Mouse (Mus musculus): ENCODE measurements around the gene Plekhg3.

The Plekhg3 gene

DNA sequence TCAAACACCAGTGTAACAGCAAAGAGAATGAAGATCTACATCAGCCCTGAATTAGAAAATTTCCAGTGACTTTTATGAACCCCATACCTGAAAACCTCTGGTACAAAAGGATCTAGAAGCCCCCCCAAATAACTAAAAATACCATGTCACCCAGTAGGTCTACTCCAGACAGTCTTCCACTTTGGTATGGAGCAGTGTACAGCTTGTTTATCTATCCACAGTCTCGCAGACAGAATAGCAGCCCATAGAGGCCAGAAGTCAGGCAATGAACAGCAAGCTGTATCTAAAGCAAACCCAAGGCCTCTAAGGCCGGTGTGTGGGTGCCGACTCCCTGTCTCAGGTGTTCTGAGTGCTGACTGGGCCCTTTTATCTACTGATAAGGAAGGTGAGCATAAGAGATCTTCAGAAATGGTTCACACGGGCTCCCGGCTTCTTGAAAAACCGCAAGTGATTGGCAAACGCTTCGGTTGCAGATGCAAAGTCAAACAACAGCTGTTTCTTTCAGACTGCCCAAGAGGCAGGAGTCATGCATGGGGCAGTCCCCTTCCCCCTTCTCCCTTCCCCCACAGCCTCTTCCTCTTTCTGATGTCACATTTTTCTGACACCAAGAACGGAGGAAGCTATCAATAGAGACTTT is 3.3 kb upstream of the Plekhg3 start:
- DNase-seq (ENCODE audit: low read depth, low spot score) = no peak

DNA sequence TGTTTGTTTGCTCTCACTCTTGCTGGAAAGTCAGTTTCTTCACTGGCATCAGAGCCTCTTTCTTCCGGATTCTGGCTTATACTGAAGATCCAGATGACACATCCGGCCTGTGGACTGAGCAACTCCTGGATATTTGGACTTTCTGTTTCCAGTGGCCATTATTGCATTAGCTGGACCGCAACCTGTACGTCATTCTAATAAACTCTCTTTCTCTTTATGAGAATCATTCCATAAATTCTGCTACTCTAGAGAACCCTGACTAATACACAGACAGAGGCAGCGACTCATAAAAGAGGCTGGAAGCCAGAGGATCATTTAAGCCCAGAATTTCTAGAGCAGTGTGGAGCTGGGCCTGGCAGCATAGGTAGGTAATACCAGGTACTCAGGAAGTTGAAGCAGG is 1.9 kb upstream of the Plekhg3 start:
- DNase-seq (ENCODE audit: low read depth, low spot score) = no peak

DNA sequence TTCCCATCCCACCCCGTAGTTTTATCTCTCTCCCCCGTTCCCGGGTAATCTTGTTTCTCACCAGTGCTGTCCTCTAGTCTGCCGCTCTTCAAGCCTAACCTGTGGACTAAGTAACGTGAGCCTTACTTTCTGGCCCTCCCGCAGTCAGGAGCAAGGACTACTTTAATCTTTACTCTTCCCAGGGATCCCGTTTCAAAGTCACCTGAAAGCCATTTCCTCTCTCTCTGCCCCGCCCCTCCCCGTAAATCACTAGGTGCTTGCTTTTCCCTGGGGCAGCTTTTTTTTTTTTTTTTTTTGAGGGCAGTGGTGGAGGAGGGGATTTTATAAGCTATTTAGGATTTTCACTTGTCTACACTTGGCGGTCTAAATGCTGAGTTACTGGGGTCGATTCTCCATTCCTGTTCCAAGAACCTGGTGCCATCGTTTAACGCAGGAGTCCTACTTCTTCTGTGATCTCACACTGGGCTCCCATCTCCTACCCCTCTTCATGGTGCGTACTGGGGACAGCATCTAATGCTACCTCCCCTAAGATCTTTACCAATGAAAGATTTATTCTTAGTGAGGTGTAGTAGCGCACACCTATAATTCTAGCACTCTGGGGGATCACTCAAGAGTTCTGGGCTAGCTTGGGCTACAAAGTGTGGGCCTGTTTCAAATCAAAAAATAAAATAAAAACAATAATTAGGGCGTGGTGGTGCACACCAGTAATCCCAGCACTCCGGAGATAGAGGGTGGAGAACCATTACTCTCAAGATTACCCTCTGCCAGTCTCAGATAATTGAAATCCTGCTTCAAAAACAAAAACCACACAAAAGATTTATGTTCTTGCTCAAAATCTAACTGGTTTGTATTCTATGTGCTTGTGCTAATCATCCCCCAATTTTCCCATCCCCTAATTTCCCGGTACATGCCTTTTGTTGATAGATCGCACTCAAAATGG is 1.6 kb downstream of the Plekhg3 start:
- DNase-seq (ENCODE audit: low read depth, low spot score) = peak; percentile 91

DNA sequence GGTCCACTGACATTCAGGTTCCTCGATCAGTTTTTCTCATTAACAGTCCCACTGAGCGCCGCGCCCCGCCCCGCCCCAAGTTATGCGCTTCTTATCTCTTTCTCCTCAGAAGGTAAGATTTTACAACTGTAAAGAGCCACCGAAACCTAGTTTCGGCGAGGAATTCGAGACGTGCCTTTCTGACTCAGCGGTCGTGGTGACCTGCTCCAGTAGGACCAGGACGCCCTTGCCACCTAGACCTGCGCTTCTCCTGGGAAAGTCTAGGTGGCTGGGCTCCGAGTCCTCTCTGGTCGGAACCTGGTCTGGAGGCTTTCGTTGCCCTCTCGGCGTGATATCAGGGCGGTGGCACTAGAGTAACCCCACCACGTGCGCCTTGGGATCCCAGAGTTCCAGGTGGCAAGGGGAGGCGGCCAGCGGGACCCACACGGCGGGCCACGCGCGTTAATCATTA is 2.3 kb downstream of the Plekhg3 start:
- DNase-seq (ENCODE audit: low read depth, low spot score) = peak; percentile 81

DNA sequence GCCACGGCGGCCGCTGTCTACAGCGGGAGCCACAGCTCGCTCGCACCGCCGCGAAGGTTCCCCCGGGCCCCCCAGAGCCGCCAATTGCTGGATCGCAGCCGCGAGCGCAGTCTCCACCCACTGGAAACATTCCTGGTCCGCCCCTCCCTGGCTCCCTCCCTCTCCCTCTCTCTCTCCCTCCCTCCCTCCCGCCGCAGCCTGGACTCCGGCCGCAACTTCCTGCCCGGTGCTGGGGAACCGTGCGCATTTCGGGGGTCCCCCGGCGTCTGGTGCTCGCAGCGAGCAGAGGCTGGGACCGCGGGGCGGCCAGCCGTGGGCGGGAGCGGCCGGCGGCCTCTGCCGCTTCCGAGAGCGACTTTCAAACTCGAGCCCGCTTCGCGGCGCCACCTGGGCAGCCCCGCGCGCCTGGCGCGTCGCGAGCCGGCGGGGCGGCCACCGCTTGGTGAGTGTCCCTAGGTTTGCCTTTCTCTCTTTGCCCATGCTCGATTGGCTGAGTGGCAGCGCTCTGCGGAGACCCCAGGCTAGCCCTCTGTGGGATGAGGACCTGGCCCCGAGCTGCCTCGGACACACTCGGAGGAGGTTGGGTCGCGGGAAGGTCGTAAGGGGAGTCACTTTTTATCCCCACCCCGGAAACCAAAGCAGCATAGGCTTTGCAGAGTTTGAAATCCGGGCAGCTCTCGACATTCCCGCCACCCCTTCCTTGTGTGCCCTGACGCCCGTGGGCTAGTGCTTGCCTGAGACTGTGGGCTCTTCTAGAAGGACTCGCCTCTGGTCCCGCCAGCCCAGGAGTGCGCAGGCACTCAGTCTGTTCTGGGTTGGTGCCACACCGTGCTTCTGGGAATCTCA is 2.9 kb downstream of the Plekhg3 start:
- peak; percentile 92 for DNase-seq (ENCODE audit: low read depth, low spot score)

DNA sequence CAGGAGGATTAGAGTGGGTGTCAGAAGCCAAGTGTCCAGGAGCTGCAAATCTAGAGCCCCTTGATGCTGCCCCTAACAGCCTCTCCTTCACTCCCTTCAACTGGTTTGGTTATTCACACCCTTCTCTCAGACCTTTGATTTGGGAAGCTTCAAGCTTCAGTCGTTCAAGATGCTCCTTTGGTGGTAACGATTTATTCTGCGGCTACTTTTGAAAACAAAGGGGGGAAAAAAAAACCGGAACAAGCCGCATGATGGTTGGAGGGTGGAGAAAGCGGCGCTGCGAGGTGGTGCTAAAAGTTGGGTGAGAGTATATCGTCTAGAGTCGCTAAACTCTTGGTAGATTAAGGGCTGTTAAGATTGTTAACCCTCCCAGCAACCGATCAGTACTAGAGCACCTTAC is 3.5 kb downstream of the Plekhg3 start:
- no peak for DNase-seq (ENCODE audit: low read depth, low spot score)

DNA sequence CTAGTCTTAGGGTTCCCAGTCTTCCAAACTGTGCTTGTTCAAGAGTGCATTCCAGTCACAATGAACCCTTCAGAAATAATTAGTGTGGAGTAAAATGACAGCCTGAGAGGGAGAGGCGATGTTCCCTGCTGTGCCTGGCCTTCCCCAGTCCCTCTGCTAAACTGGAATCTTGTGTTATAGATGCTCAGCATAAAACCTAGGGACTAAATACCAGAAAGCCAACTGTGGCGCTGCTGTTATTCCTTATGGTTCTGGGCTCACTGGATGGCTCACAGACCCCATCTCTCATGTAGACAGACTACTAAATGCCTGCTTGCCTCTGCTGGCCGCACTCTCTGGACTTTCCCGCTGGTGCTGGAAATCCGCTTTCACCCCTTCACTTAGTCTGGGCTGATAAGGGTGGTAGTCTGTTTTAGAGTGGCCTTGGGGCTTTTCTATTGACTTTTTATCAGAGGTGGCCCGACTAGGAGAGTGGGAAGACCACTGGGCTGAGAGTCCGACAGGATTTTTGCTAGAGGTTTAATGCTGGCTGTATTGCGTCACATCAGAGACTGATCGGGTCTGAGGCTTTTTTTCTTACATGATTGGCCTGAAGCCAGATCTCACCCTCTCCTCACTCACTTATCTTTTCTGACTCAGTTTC is 4.1 kb downstream of the Plekhg3 start:
- peak; percentile 36 for DNase-seq (ENCODE audit: low read depth, low spot score)

DNA sequence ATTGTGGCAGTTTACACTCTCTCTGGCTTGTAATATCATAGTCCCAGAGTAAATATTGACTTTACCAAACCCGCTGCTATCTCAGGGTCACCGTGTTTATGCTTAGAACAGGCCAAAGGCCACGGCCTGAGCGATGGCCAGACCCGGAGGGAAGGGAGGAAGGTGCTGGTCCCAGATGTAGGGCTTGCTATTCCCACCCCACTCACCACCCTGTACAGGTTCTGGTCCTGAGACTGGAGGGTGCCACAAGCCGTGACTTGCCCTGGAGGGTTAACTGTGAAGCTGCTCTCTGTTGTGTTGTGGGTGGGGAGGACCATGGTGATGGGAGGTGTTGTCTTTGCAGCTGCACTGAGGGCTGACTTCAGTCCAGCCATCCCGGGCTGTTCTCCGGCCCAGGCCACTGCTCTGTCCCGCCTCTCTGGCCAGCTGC is 4.8 kb downstream of the Plekhg3 start:
- no peak for DNase-seq (ENCODE audit: low read depth, low spot score)

DNA sequence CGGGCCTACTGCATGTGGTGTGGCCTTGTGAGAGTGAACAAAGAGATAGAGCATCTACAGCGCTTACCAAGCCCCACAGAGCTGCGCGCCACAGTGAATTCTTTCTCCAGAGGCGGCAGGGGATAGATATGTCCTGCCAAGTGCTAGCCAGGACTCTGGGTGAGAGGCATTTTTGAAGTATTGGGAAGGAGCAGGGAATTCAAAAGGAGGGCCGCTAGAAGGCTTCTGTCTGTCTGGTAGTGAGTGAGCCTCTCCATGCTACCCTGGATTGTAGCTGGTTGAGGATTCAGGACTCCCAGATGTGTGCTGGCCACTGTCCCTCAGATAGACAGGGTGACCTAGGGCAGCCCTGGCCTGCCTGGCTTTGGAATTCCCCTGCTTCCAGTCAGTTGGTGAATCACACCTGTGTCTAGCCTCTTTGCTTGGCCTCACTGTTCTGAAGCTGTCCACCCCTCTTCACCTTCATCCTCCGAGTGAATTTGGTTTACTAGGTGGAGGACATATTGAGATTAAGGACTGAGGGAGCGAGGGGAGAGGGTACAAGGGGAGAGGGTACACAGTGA is 6.0 kb downstream of the Plekhg3 start:
- DNase-seq (ENCODE audit: low read depth, low spot score) = no peak

DNA sequence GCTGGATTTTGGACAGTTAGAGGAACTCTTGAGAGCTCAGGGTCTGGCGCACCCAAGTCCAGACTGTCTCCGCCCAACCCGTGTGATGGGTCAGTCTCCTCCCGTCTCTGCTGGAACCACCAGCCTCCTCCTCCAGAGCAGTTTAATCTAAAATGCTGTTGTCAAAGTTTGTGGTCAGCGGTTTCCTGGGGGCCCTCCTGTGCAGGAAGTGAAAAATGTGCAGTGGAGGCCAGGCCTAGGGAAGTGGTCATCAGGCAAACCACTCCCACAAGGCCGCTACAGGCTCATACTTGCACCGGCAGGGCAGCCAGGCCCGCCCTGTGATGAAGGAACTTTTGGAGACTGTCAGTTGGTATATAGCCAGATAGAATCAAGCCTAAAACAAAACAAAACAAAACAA is 6.7 kb downstream of the Plekhg3 start:
- no peak for DNase-seq (ENCODE audit: low read depth, low spot score)

DNA sequence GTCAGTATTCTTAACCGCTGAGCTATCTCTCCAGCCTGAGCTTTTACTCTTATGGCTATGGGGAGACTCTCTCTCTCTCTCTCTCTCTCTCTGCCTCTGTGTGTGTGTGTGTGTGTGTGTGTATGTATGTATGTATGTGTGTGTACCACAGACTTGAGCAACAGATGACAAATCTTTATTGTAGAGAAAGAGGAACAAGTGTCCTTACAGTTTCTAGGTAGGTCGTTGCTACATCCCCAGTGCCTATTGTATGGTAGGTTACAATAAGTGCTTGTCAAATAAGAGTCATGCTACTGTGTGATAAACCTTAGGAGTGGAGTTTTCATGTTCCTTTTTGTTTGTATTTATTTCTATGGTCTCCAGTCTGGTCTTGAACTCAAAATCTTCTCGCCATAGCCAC is 9.5 kb downstream of the Plekhg3 start:
- DNase-seq (ENCODE audit: low read depth, low spot score) = no peak

DNA sequence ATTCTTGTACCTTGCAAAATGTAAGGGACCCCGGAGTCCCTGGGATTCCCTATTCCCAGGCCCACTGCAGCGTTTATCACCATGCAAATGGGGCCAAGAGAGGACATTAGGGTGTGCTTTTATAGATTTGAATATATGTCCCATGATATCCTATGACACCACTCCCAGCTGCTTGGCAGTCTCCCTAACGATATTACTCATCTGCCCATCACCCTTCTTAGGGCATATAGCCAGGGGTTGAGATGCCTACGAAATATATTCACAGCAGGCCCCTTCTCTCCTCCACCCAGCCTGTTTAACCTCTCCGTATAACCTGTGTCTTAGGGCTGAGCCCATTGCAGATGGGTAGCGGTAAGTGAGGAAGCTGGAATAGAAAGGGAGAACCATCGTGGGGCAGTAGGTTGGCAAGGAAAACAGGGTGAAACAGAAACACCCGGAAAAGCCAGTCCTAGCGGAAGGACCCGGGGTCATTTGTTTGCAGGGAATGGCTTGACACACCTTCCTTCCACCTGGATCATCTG is 10.1 kb downstream of the Plekhg3 start:
- DNase-seq (ENCODE audit: low read depth, low spot score) = no peak

DNA sequence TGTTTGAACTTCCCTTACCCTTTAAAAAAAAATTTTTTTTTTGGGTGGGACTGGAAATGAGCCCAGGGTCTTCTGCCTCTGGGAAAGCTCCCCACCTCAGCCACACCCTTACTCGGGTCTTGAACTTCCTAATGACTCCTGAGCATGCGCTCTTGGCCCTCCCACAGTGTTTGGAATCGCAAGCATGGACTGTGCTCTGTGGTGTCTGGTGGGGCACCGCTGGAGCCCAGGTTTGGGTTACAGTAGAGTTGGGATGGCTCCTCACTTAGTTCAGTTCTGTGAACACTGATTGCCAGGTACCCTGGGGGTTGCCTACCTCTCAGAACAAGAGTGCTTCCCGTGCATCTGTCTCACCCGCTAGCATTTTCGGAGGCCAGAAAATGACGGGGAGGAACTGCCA is 10.8 kb downstream of the Plekhg3 start:
- peak; percentile 83 for DNase-seq (ENCODE audit: low read depth, low spot score)

DNA sequence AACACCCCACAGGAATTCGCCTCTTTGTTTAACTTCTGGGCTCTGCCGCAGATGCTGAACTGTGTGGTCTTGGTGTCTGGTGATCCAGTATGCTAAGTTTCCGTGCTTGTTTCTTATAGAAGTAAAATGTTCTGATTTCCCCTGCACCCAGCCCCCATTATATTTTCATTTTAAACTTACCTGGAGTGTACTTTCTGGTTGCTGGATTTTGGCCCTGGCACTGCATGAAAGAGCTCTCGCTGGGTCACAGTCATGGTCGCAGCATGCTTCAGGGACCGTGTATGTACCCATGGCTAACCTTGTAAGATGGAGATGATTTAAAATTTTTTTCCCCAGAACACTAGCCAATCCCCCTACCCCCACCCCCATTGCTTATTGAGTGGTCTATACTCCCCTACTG is 11.2 kb downstream of the Plekhg3 start:
- no peak for DNase-seq (ENCODE audit: low read depth, low spot score)

DNA sequence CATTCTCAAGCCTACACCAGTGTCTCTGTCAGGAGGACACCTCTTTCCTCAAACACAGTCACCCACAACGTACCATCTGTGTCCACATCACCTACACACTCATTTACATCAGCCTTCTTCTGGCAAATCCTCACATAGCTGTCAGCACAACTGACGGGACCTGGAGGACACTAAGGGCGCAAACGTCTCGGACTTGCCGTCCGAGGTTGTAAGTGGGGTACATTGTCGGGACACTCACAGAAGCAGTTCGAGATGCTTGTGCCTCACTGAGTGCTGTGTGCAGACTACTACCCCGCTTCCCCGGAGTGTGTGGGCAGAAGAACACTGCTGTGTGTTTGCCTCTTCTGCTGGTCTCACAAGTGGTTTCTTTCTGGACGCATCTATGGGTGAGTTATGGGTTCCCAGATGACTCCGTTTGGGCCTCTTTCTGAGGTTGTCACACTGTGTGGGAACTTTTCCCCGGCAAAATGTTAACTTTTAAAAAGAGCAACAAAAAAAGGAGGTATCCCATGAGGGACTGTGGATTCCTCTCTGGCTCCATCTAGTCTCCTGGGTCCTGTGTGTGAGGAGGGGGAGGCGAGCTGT is 15.2 kb downstream of the Plekhg3 start:
- DNase-seq (ENCODE audit: low read depth, low spot score) = no peak

DNA sequence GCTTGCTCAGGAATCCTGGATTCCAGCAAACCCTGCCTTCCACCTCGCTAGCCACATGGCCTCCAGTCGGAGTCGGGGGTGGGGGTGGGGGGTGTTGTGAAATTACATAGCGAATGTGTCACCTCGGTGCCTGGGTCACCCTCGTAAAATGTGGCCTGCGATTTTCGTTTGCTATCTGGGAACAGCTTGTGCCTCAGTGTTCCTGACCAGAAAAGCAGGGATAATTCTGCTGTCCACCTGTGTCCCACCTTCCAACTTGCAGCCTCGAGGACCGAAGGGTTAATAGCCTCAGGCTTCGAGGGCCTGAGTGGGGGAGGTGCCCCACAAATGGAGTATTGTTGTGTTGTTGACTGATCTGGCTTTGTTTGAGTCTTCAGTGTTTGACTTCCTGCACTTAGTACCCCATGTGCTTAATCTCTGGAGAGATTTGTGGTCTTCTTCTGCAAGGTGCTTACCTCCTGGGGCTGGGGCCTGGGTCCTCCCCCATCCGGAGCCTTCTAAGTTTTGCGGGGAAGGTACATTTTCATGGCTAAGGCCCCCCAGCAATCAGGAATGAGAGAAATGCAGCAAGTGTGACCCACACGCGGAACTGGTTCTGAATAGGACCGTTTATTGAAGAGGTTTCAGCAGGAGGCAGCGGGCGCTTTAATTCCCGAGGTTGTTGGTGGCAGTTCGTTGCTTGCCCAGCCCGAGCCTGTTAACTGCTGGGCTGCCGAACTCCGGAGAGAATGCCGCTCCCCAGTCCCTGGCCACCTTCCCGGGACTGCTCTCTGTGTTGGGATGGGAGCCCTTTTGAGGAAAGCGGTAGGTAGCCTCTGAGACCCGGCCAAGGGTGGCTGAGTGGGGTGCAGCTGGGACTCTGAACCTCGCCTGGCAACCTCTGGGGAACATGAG is 15.9 kb downstream of the Plekhg3 start:
- peak; percentile 69 for DNase-seq (ENCODE audit: low read depth, low spot score)

DNA sequence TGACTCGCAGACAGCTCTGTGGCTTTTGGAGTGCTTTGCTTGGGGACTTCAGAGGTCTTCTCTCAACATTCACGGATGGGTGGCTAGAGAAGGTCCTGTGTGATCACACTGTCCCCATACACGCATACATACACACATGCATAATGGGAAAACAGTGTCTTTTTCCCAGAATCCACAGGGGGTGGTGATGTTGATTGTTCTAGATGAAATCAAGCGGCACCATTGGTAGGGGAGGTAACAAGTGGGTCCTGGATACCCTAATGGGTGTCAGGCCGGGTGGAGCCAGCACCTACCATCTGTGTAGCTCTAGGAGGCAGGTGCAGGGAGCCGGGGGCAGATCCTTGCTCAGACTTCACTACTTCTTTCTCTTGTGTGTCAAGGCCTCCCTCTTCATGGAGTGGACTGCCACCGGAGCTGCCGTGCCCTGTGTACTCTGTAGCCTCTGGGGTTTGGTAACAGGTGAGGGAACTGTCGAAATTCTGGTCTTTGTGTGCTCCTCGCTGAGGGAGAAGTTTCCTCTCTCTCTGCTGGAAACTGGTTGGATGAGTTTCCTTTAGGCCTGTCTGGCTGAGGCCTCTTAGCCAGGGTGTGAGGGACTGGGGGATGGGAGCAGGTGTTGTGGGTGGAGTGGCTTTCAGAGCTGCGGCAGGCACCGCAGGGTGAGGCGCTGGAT is 16.9 kb downstream of the Plekhg3 start:
- DNase-seq (ENCODE audit: low read depth, low spot score) = peak; percentile 92

DNA sequence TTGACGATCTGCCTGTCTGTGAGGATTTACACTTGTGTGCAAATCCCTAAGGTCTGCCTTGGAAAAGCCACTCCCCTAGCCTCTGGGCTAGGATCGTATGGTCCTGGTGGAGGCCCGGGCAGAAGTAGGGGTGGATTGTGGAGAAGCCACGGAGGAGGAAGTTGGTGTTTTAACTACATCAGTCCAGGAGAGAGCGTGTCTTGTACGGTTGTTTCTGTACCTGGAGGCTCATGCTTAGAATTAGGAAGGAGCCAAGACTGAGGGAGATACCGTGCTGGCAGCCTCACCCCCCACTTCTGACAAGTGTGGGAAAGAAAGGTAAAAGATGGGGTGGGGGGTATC is 17.4 kb downstream of the Plekhg3 start:
- DNase-seq (ENCODE audit: low read depth, low spot score) = no peak

DNA sequence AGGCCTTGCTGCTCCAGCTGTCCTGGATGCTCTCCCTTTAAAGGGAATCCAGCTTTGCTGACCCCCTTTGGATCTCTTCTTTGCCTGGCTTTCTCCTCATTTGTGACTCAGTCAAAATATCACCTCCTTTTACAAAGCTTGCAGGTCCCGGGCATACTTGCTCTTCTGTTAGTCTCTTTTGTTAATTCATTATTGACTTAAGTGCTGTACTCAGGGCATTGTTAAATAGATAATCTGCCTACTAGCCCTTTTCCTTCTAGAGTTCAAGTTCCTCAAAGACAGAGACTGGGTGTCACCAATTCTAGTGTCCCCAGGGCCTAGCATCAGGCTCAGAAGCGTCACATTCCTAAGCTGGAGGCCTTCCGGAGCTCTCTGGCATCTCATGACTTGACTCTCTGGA is 18.5 kb downstream of the Plekhg3 start:
- peak; percentile 78 for DNase-seq (ENCODE audit: low read depth, low spot score)
